Mouse (Mus musculus) testis, adult 2 months (tissue): ENCODE data around the gene Bicd2.

Source experiments
- CTCF ChIP-seq: fragments of 200-500 bp; IDR thresholded peaks from 2 replicates; pipeline ENCODE4 v1.5.1; 2012; ENCODE audit warnings: low read depth, mild to moderate bottlenecking, inconsistent platforms, low read length, moderate library complexity; ENCODE audit not compliant: control insufficient read depth, insufficient read depth, insufficient replicate concordance
- POLR2A ChIP-seq: fragments of 200-500 bp; IDR thresholded peaks from 2 replicates; pipeline ENCODE4 v1.6.1; 2012; ENCODE audit warnings: low read depth, mild to moderate bottlenecking, inconsistent platforms, low read length, moderate library complexity; ENCODE audit not compliant: control insufficient read depth

DNA sequence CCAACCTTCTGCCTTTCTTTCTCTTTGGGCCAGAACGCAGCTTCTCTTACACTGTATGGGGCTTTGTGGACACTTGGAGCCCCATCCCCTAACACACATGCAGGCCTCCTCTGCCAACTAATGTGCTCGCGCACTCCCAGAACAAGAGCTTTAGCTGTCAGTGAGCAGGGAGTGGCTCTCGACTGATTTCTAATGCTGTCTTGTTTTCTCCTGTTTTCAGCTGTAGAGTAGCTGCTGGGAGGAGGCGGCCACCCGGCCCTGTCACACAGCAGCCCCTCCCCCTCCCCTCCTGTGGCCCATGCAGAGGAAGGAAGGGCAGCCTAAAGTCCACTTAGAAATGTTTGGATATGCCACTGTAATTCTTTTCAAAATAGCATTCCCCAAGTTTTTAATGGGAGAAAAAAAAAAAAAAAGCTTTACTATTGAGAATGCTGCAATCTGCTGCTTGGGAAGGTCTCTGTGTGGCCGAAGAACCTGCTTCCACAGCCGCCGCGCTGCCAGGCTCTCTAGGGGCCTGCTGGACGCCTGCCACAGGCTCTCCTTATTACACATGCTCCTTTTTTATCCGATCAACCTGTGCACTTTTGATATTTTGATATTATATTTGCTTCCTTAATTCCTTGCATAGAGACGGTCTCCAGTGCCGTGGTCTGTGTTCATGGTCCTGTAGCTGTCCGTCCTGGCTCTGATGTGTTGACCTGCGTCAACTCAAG lies 43.5 kb downstream of the Bicd2 start:
- no peak for TF ChIP-seq POLR2A
- TF ChIP-seq CTCF = no peak
